Comparison of ENCODE assay signal across 9 mouse cellular contexts in genomic region chr11:78466242-78466912, GRCm38 (mm10). TPM values are rescaled to one million over a fixed set of nuclear protein-coding genes. Genes with fewer than 3 reads are reported as not detected.
DNase-seq lines count a peak whose midpoint lies in the region; ATAC-seq lines count a peak whose summit lies in the region.
"Had no signal": no experiment of that assay in that cellular context is flagged by ENCODE, and none has a peak within 500 bp of the region (broad histone marks: within the 10 kb centered on the region; RNA-seq: fewer than 3 reads in every experiment).

No protein-coding gene starts in this region.

- ATAC-seq in heart, embryonic 13.5 days (ENCODE audit: extremely low read depth, insufficient number of reproducible peaks, low FRiP score, low TSS enrichment) = no peak
- ATAC-seq in hindbrain, embryonic 14.5 days (ENCODE audit: low FRiP score) = peak; percentile 10; the same call in 1 of the 2 replicates
- ATAC-seq in midbrain, embryonic 11.5 days (ENCODE audit: low FRiP score) = peak; percentile 21; the same call in 1 of the 2 replicates

- peaks cover 28% of the 10 kb centered on the region for H3K4me1 ChIP-seq in heart, embryonic 13.5 days
- H3K4me1 ChIP-seq in brown adipose tissue, adult 24 weeks (ENCODE audit: control insufficient read depth, insufficient read depth, insufficient read length, low read length) = peaks cover 3% of the 10 kb centered on the region
- peaks cover 12% of the 10 kb centered on the region for H3K4me1 ChIP-seq in hindbrain, embryonic 14.5 days (replicated peaks; ENCODE audit: control insufficient read depth, insufficient read depth, low read length)
- H3K4me1 ChIP-seq in midbrain, embryonic 11.5 days (ENCODE audit: control insufficient read depth, insufficient read depth, low read length) = peaks cover 11% of the 10 kb centered on the region

- 74% methylated on average over 23 of the region's 23 CpGs for WGBS in heart, embryonic 13.5 days
- 46% methylated on average over 23 of the region's 23 CpGs for WGBS in hindbrain, embryonic 14.5 days
- 56% methylated on average over 23 of the region's 23 CpGs for WGBS in midbrain, embryonic 11.5 days

- peak overlapping the region; percentile 64 for H3K4me3 ChIP-seq in heart, embryonic 13.5 days
- H3K4me3 ChIP-seq in brown adipose tissue, adult 24 weeks (ENCODE audit: insufficient read depth, low read depth, low read length) = peak overlapping the region; percentile 79
- peak overlapping the region; percentile 57 for H3K4me3 ChIP-seq in hindbrain, embryonic 14.5 days (replicated peaks; ENCODE audit: low read length)
- H3K4me3 ChIP-seq in midbrain, embryonic 11.5 days (ENCODE audit: low read depth, low read length) = peak overlapping the region; percentile 73

- no peak for DNase-seq in heart, adult 18-20 months
- no peak for DNase-seq in hindbrain, embryonic 14.5 days (ENCODE audit: low spot score)
- DNase-seq in midbrain, embryonic 11.5 days (ENCODE audit: low spot score, missing footprints) = peak; percentile 84
- DNase-seq in ovary, postnatal 36 days (ENCODE audit: low spot score) = no peak
- no peak for DNase-seq in adrenal gland, adult 2 months
- no peak for DNase-seq in frontal cortex, postnatal 10 days (ENCODE audit: low spot score in 2 of 2)

- H3K9ac ChIP-seq in heart, embryonic 13.5 days = peak overlapping the region; percentile 87
- peak overlapping the region; percentile 75 for H3K9ac ChIP-seq in hindbrain, embryonic 14.5 days
- H3K9ac ChIP-seq in midbrain, embryonic 11.5 days (ENCODE audit: low read length) = peak overlapping the region; percentile 91

- H3K36me3 ChIP-seq in heart, embryonic 13.5 days = no peaks in the 10 kb centered on the region
- peaks cover 5% of the 10 kb centered on the region; the same call in 1 of the 2 replicates for H3K36me3 ChIP-seq in hindbrain, embryonic 14.5 days (replicated peaks; ENCODE audit: control insufficient read depth, insufficient read depth)
- no peaks in the 10 kb centered on the region for H3K36me3 ChIP-seq in midbrain, embryonic 11.5 days (ENCODE audit: control insufficient read depth, insufficient read depth, low read length)
- H3K36me3 ChIP-seq: G1E had no signal

- H3K9me3 ChIP-seq in heart, embryonic 13.5 days = peaks cover 5% of the 10 kb centered on the region; the same call in 1 of the 2 replicates
- no peaks in the 10 kb centered on the region for H3K9me3 ChIP-seq in hindbrain, embryonic 14.5 days (ENCODE audit: control insufficient read depth, low read length)
- no peaks in the 10 kb centered on the region for H3K9me3 ChIP-seq in midbrain, embryonic 11.5 days (ENCODE audit: control insufficient read depth, low read length)
- H3K9me3 ChIP-seq: G1E had no signal

- peak overlapping the region; percentile 89 for H3K27ac ChIP-seq in heart, embryonic 13.5 days (replicated peaks)
- H3K27ac ChIP-seq in brown adipose tissue, adult 24 weeks (replicated peaks; ENCODE audit: low read depth, low read length) = no peak overlapping the region
- peak overlapping the region; percentile 89; the same call in 1 of the 2 replicates for H3K27ac ChIP-seq in hindbrain, embryonic 14.5 days
- no peak overlapping the region for H3K27ac ChIP-seq in midbrain, embryonic 11.5 days (ENCODE audit: low read depth, low read length)

- H3K4me2 ChIP-seq in heart, embryonic 13.5 days = peak overlapping the region; percentile 81
- peak overlapping the region; percentile 71 for H3K4me2 ChIP-seq in hindbrain, embryonic 14.5 days (replicated peaks)
- peak overlapping the region; percentile 90 for H3K4me2 ChIP-seq in midbrain, embryonic 11.5 days

- no peaks in the 10 kb centered on the region for H3K27me3 ChIP-seq in heart, embryonic 13.5 days (replicated peaks)
- H3K27me3 ChIP-seq in hindbrain, embryonic 14.5 days (ENCODE audit: control insufficient read depth, insufficient read depth, low read length) = no peaks in the 10 kb centered on the region
- no peaks in the 10 kb centered on the region for H3K27me3 ChIP-seq in midbrain, embryonic 11.5 days (ENCODE audit: control insufficient read depth, insufficient read depth, low read length)

RNA-seq across cellular contexts. Expression of gene Slc46a1, which starts 0.9 kb away (rescaled TPM):
- polyA plus RNA-seq in heart, embryonic 13.5 days (2015; fragmentation: Nextera tagmentation; extraction: Ambion mirVana) = 6.9 and 7.3 TPM in 2 replicates
- total RNA-seq in heart, adult 18-20 months (2021) = 1 to 10 TPM; 2.5 to 2.7 TPM
- 9.2 and 11.8 TPM in 2 replicates for polyA plus RNA-seq in brown adipose tissue, adult 24 weeks (2012; ENCODE audit: insufficient read depth, insufficient read length, missing spikeins)
- 25.2 and 25.5 TPM in 2 replicates for polyA plus RNA-seq in hindbrain, embryonic 14.5 days (2014; fragmentation: Nextera tagmentation; extraction: Ambion mirVana)
- polyA plus RNA-seq in midbrain, embryonic 11.5 days (2014; fragmentation: Nextera tagmentation; extraction: Ambion mirVana) = 20.5 TPM in 2 replicates
- total RNA-seq in adrenal gland, adult 2 months (2021) = 10 to 100 TPM; 41.5 to 60.9 TPM
- polyA plus RNA-seq in adrenal gland, adult 2 months (2012; rRNA removed) = 111 TPM in 2 replicates
- polyA plus RNA-seq: G1E had no signal

RNA-seq across cellular contexts. Expression of gene Sarm1, which starts 31.2 kb away (rescaled TPM):
- polyA plus RNA-seq in heart, embryonic 13.5 days (2015; fragmentation: Nextera tagmentation; extraction: Ambion mirVana) = 0.12 and 0.19 TPM in 2 replicates
- under 1 TPM; 0.45 to 0.59 TPM for total RNA-seq in heart, adult 18-20 months (2021)
- polyA plus RNA-seq in brown adipose tissue, adult 24 weeks (2012; ENCODE audit: insufficient read depth, insufficient read length, missing spikeins) = not detected in 2 replicates
- 52.0 and 55.1 TPM in 2 replicates for polyA plus RNA-seq in hindbrain, embryonic 14.5 days (2014; fragmentation: Nextera tagmentation; extraction: Ambion mirVana)
- 18.1 and 20.1 TPM in 2 replicates for polyA plus RNA-seq in midbrain, embryonic 11.5 days (2014; fragmentation: Nextera tagmentation; extraction: Ambion mirVana)
- 1 to 10 TPM; 5.3 to 8.2 TPM for total RNA-seq in adrenal gland, adult 2 months (2021)
- polyA plus RNA-seq in adrenal gland, adult 2 months (2012; rRNA removed) = 2.3 and 3.0 TPM in 2 replicates
- polyA plus RNA-seq: G1E had no signal

RNA-seq across cellular contexts. Expression of gene Vtn, which starts 32.5 kb away (rescaled TPM):
- polyA plus RNA-seq in heart, embryonic 13.5 days (2015; fragmentation: Nextera tagmentation; extraction: Ambion mirVana) = 2.1 and 9.3 TPM in 2 replicates
- total RNA-seq in heart, adult 18-20 months (2021) = 10 to 100 TPM; 15.2 to 18.5 TPM
- polyA plus RNA-seq in brown adipose tissue, adult 24 weeks (2012; ENCODE audit: insufficient read depth, insufficient read length, missing spikeins) = 6.4 and 10.8 TPM in 2 replicates
- polyA plus RNA-seq in hindbrain, embryonic 14.5 days (2014; fragmentation: Nextera tagmentation; extraction: Ambion mirVana) = 178 and 201 TPM in 2 replicates
- polyA plus RNA-seq in midbrain, embryonic 11.5 days (2014; fragmentation: Nextera tagmentation; extraction: Ambion mirVana) = 145 and 151 TPM in 2 replicates
- total RNA-seq in adrenal gland, adult 2 months (2021) = 1 to 10 TPM; 3.0 to 7.7 TPM
- polyA plus RNA-seq in adrenal gland, adult 2 months (2012; rRNA removed) = 1.8 and 2.8 TPM in 2 replicates
- total RNA-seq: G1E had no signal
- polyA plus RNA-seq: G1E had no signal

RNA-seq across cellular contexts. Expression of gene Sebox, which starts 36.9 kb away (rescaled TPM):
- polyA plus RNA-seq in heart, embryonic 13.5 days (2015; fragmentation: Nextera tagmentation; extraction: Ambion mirVana) = not detected in 2 replicates
- not detected for total RNA-seq in heart, adult 18-20 months (2021)
- not detected in 2 replicates for polyA plus RNA-seq in brown adipose tissue, adult 24 weeks (2012; ENCODE audit: insufficient read depth, insufficient read length, missing spikeins)
- 0.21 TPM in 1 of 2 replicates, not detected in the other for polyA plus RNA-seq in hindbrain, embryonic 14.5 days (2014; fragmentation: Nextera tagmentation; extraction: Ambion mirVana)
- not detected in 2 replicates for polyA plus RNA-seq in midbrain, embryonic 11.5 days (2014; fragmentation: Nextera tagmentation; extraction: Ambion mirVana)
- total RNA-seq in adrenal gland, adult 2 months (2021) = not detected
- not detected in 2 replicates for polyA plus RNA-seq in adrenal gland, adult 2 months (2012; rRNA removed)
- total RNA-seq: G1E had no signal
- polyA plus RNA-seq: G1E had no signal

RNA-seq across cellular contexts. Expression of gene Slc13a2, which starts 44.4 kb away (rescaled TPM):
- polyA plus RNA-seq in heart, embryonic 13.5 days (2015; fragmentation: Nextera tagmentation; extraction: Ambion mirVana) = not detected in 2 replicates
- not detected for total RNA-seq in heart, adult 18-20 months (2021)
- not detected in 2 replicates for polyA plus RNA-seq in brown adipose tissue, adult 24 weeks (2012; ENCODE audit: insufficient read depth, insufficient read length, missing spikeins)
- not detected in 2 replicates for polyA plus RNA-seq in hindbrain, embryonic 14.5 days (2014; fragmentation: Nextera tagmentation; extraction: Ambion mirVana)
- not detected in 2 replicates for polyA plus RNA-seq in midbrain, embryonic 11.5 days (2014; fragmentation: Nextera tagmentation; extraction: Ambion mirVana)
- not detected for total RNA-seq in adrenal gland, adult 2 months (2021)
- polyA plus RNA-seq in adrenal gland, adult 2 months (2012; rRNA removed) = 0.20 and 0.22 TPM in 2 replicates
- total RNA-seq: G1E had no signal
- polyA plus RNA-seq: G1E had no signal

Comparison
In these comparisons a context has a peak if more than half of its experiments do, and no peak if none do; other contexts are left out.
1. H3K27ac ChIP-seq: peak in heart, embryonic 13.5 days (single experiment) and hindbrain, embryonic 14.5 days (single experiment); none in brown adipose tissue, adult 24 weeks (single experiment) and midbrain, embryonic 11.5 days (single experiment).
2. RNA of gene Vtn, which starts 32.5 kb away (polyA plus RNA-seq): 178 to 201 TPM in hindbrain, embryonic 14.5 days and 145 to 151 TPM in midbrain, embryonic 11.5 days; 6.4 to 10.8 TPM in brown adipose tissue, adult 24 weeks, 1.8 to 2.8 TPM in adrenal gland, adult 2 months and 2.1 to 9.3 TPM in heart, embryonic 13.5 days; every median in the first group is over 10 times any median in the second.
3. Peak in every context shown above with its lines, with median percentiles within 50 percentile points of each other: H3K4me2 ChIP-seq, H3K4me3 ChIP-seq and H3K9ac ChIP-seq.